Mouse (Mus musculus) limb, embryonic 14.5 days (tissue): ENCODE results near the gene Sebox. TPM values are rescaled to one million over a fixed set of nuclear protein-coding genes. Genes with fewer than 3 reads are reported as not detected.
A peak's percentile ranks its signal among the peaks of the same experiment; 100 is the strongest.

ENCODE experiments used
- ATAC-seq: fragments of 200-750 bp; cut with Nextera tagmentation; 2 replicates; pipeline ENCODE4 v1.8.0; 2017; ENCODE audit warnings: low read depth, moderate number of reproducible peaks, moderate TSS enrichment; ENCODE audit not compliant: low FRiP score
- DNase-seq: peaks from one replicate; pipeline ENCODE4 v3.0.0-alpha.2; 2015; ENCODE audit warnings: low spot score
- H3K27ac ChIP-seq: fragments of 300-500 bp; sonication (generic); replicated peaks from 2 replicates; pipeline ENCODE4 v1.5.1; 2014; ENCODE audit warnings: low read depth, mild to moderate bottlenecking, low read length, moderate library complexity, mixed read lengths
- H3K27me3 ChIP-seq: fragments of 300-500 bp; sonication (generic); 2 replicates; pipeline ENCODE4 v1.6.1; 2014; ENCODE audit warnings: low read length, mixed read lengths; ENCODE audit not compliant: control insufficient read depth, insufficient read depth
- H3K36me3 ChIP-seq: fragments of 300-500 bp; sonication (generic); 2 replicates; pipeline ENCODE4 v1.6.1; 2014; ENCODE audit warnings: mild to moderate bottlenecking, low read length, moderate library complexity, mixed read lengths; ENCODE audit not compliant: control insufficient read depth, insufficient read depth
- H3K4me1 ChIP-seq: fragments of 300-500 bp; sonication (generic); 2 replicates; pipeline ENCODE4 v1.6.1; 2014; ENCODE audit warnings: antibody characterized with exemption, low read length, mixed read lengths; ENCODE audit not compliant: control insufficient read depth, insufficient read depth
- H3K4me2 ChIP-seq: fragments of 300-500 bp; sonication (generic); replicated peaks from 2 replicates; pipeline ENCODE4 v1.6.1; 2014; ENCODE audit warnings: low read depth, mild to moderate bottlenecking, low read length, moderate library complexity; ENCODE audit not compliant: severe bottlenecking
- H3K4me3 ChIP-seq: fragments of 300-500 bp; sonication (generic); replicated peaks from 2 replicates; pipeline ENCODE4 v1.5.1; 2014; ENCODE audit warnings: low read length
- H3K9ac ChIP-seq: fragments of 300-500 bp; sonication (generic); 2 replicates; pipeline ENCODE4 v1.6.1; 2014; ENCODE audit warnings: mild to moderate bottlenecking, low read depth, low read length, moderate library complexity; ENCODE audit not compliant: severe bottlenecking
- H3K9me3 ChIP-seq: fragments of 300-500 bp; sonication (generic); 2 replicates; pipeline ENCODE4 v1.6.1; 2016; ENCODE audit warnings: low read length; ENCODE audit not compliant: control insufficient read depth
- POLR2A ChIP-seq: fragments of 200-500 bp; IDR thresholded peaks from 2 replicates; pipeline ENCODE4 v1.8.0; 2012; ENCODE audit warnings: inconsistent platforms, mild to moderate bottlenecking, moderate library complexity, borderline replicate concordance; ENCODE audit not compliant: insufficient read depth, insufficient read length; ENCODE audit errors: extremely low read depth
- WGBS: fragments of 180-500 bp; shearing (Covaris S2); extraction: QIAGEN DNeasy Blood & Tissue Kit; methylation state at CpG from one replicate; pipeline ENCODE4 v1.1.7; 2014; 5-methylcytosine and 5-hydroxymethylcytosine counted together
- polyA plus RNA-seq, 2 experiments: library from polyadenylated mRNA; depleted of rRNA in 1 of 2; stranded (reverse) in 1 of 2; unstranded in 1 of 2; fragments of >200 nt; fragmentation: Nextera tagmentation in 1 of 2; extraction: Ambion mirVana in 1 of 2; gene quantifications; 2 replicates each; pipeline versions ENCODE4 v1.2.1 to v1.2.3; 2012 to 2014

The Sebox gene
- polyA plus RNA-seq, 2 experiments = not detected

DNA sequence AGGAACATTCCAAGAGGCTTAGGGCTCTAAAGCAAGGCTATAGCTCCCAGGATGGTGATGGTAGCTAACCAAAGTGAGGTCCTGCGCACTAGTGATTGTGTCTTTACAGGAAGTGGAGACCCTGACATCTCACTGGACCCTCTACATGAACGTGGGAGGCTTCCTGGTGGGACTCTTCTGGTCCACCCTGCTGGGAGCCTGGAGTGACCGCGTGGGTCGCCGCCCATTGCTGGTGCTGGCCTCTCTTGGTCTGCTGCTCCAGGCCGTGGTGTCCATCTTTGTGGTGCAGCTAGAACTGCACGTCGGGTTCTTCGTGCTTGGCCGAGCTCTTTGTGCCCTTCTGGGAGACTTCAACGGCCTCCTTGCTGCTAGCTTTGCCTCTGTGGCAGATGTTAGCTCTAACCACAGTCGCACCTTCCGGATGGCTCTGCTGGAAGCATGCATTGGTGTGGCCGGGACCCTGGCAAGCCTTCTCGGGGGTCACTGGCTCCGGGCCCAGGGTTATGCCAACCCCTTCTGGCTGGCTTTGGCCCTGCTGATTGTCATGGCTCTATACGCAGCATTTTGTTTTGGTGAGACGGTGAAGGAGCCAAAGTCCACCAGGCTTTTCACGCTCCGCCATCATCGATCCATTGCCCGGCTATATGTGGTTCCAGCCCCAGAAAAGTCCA, 36.9 kb upstream of the Sebox start:
- H3K9ac ChIP-seq = peak overlapping the region; percentile 83; the same call in 1 of the 2 replicates
- H3K4me2 ChIP-seq = peak overlapping the region; percentile 83
- 67% methylated on average over 23 of the region's 23 CpGs for WGBS
- no peaks in the 10 kb centered on the region for H3K27me3 ChIP-seq
- DNase-seq = no peak
- H3K4me1 ChIP-seq = peaks cover 13% of the 10 kb centered on the region
- ATAC-seq = no peak
- no peak for TF ChIP-seq POLR2A
- no peaks in the 10 kb centered on the region for H3K9me3 ChIP-seq
- H3K36me3 ChIP-seq = 0 out of 2 replicates have a peak, but pooled peaks cover 1% of the 10 kb centered on the region
- H3K27ac ChIP-seq = peak overlapping the region; percentile 97
- H3K4me3 ChIP-seq = peak overlapping the region; percentile 70

DNA sequence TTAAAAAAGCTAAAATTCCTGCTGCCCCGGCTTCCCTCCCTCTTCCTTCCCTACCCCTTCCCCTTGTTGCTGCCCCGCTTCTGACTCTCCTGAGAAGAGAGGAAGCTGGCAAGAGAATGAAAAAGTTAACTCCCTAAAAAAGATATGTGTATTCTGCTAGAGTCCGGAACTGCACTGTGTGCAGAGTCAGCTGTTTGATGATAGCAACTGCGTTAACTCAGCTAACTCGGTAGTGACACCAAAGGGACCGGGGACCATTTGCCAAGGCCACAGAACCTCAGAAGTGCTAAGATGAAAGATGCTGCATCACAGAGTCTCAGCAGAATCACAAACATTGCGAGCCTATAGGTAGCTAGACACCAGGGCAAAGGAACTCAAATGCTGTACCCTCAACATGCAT, 35.7 kb upstream of the Sebox start:
- no peak for TF ChIP-seq POLR2A

DNA sequence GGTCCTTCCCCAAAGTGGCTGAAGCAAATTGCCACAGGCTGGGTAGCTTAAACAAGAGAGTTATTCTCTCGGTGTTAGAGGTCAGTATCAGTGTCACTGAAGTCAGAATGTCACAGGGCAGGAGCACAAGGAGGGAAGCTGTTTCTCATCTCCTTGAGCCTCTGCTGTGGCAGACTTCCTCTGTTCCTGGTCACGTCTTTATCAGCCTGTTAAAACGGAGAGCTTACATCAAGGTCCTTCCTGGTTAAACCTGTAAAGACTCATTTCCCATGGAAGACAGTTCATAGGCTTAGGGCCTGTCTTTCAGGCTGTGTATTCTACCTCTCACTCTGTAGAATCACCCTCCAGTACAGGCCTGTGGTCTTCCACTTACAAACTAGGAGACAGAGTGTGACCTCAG, 35.3 kb upstream of the Sebox start:
- Histone ChIP-seq H3K36me3 (0 out of 2 replicates have a peak, but pooled peaks cover 5% of the 10 kb centered on the region), H3K4me3 (no peak overlapping the region), H3K27ac (no peak overlapping the region), H3K4me2 (no peak overlapping the region), H3K27me3 (no peaks in the 10 kb centered on the region), H3K9me3 (no peaks in the 10 kb centered on the region), H3K9ac (no peak overlapping the region), H3K4me1 (peaks cover 13% of the 10 kb centered on the region)
- DNase-seq (no peak), ATAC-seq (no peak)
- 56% methylated on average over 3 of the region's 3 CpGs for WGBS
- TF ChIP-seq POLR2A = no peak

More for the DNA sequence above, 35.7 kb upstream of the Sebox start:
- no peak overlapping the region for H3K27ac ChIP-seq
- peaks cover 13% of the 10 kb centered on the region for H3K4me1 ChIP-seq
- DNase-seq (no peak), ATAC-seq (no peak)
- H3K4me2 ChIP-seq = no peak overlapping the region
- WGBS = 81% methylated on average over 7 of the region's 7 CpGs
- H3K9ac ChIP-seq = no peak overlapping the region
- H3K36me3 ChIP-seq = 0 out of 2 replicates have a peak, but pooled peaks cover 5% of the 10 kb centered on the region
- H3K4me3 ChIP-seq = no peak overlapping the region
- no peaks in the 10 kb centered on the region for H3K9me3 ChIP-seq
- H3K27me3 ChIP-seq = no peaks in the 10 kb centered on the region

GRCm38 (mm10) chr11:78471326-78472103, 31.7 kb upstream of the Sebox start:
- Histone ChIP-seq H3K36me3 (0 out of 2 replicates have a peak, but pooled peaks cover 5% of the 10 kb centered on the region), H3K4me2 (no peak overlapping the region), H3K27ac (no peak overlapping the region), H3K4me1 (peaks cover 6% of the 10 kb centered on the region), H3K9me3 (no peaks in the 10 kb centered on the region), H3K4me3 (no peak overlapping the region), H3K27me3 (no peaks in the 10 kb centered on the region), H3K9ac (no peak overlapping the region)
- WGBS = 90% methylated on average over 10 of the region's 10 CpGs
- TF ChIP-seq POLR2A = no peak
- no peak for DNase-seq
- no peak for ATAC-seq

DNA sequence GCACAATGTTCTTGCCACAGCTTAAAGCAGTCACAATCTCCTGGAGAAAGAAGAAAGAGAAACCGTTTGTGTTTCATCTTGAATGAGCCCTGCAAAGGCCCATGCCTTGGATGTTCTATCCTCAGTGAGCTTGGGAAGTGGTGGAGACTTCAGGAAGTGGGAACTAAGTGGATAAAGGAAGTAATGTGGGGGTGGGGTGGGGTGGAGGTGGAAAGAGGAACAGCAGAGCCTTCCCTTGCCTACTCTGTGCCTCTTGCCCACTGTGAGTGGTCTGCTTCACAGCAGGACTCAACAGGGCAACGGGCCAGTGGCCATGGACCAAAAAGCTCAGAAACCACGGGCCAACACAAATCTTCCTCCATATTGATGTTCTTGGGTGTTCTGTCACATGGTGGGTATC, 28.0 kb upstream of the Sebox start:
- DNase-seq (no peak), ATAC-seq (no peak)
- TF ChIP-seq POLR2A = no peak
- Histone ChIP-seq H3K4me2 (no peak overlapping the region), H3K9ac (no peak overlapping the region), H3K4me1 (no peaks in the 10 kb centered on the region), H3K27ac (no peak overlapping the region), H3K36me3 (0 out of 2 replicates have a peak, but pooled peaks cover 5% of the 10 kb centered on the region), H3K9me3 (no peaks in the 10 kb centered on the region), H3K4me3 (no peak overlapping the region), H3K27me3 (no peaks in the 10 kb centered on the region)
- WGBS = 66% methylated on average over 3 of the region's 3 CpGs
